Mouse (Mus musculus): ENCODE results near the gene Tbc1d32. TPM values are rescaled to one million over a fixed set of nuclear protein-coding genes. Genes with fewer than 3 reads are reported as not detected.
"Not testable (repeated sequence)": the region's sequence is repeated elsewhere in the genome, so short reads cannot be mapped to it uniquely, and the experiment has no call there.

The Tbc1d32 gene
- 1 to 10 TPM; 3.7 to 3.9 TPM for total RNA-seq (2021)

GRCm38 (mm10) chr10:56228568-56229209 lies at the start of gene Tbc1d32:
TSS of gene Tbc1d32 (minus strand) at chr10:56228689.
- DNase-seq, result peak; percentile 93 to 94
- intact Hi-C loops (cut with DNase I), result loop anchor here (5.0 kb wide), 1 partner anchor 121 kb away; the partner anchor contains the start of gene Msl3l2

- peak in 1 of 2 experiments; percentile 1 for DNase-seq
- intact Hi-C loops (cut with DNase I), result loop anchor here (5.0 kb wide), 1 partner anchor 121 kb away; the partner anchor contains the start of gene Msl3l2
Measured at GRCm38 (mm10) chr10:56227771-56228275, 666 bp downstream of the Tbc1d32 start.

- intact Hi-C loops (cut with DNase I), result no loop called here
- DNase-seq, result no peak
Measured at GRCm38 (mm10) chr10:56215797-56216196, 12.7 kb downstream of the Tbc1d32 start.

- no peak for DNase-seq
- intact Hi-C loops (cut with DNase I), result no loop called here
Measured at GRCm38 (mm10) chr10:56210343-56210742, 18.1 kb downstream of the Tbc1d32 start.

- intact Hi-C loops (cut with DNase I), result no loop called here
- DNase-seq, result no peak
Measured at GRCm38 (mm10) chr10:56206802-56207404, 21.6 kb downstream of the Tbc1d32 start.

GRCm38 (mm10) chr10:56204348-56204747 lies 24.1 kb downstream of the Tbc1d32 start:
- intact Hi-C loops (cut with DNase I), result no loop called here
- DNase-seq, result no peak

- DNase-seq, result no peak
- intact Hi-C loops (cut with DNase I), result no loop called here
Measured at GRCm38 (mm10) chr10:56199902-56200301, 28.6 kb downstream of the Tbc1d32 start.

GRCm38 (mm10) chr10:56198691-56199090 lies 29.8 kb downstream of the Tbc1d32 start:
- intact Hi-C loops (cut with DNase I), result no loop called here
- no peak for DNase-seq

GRCm38 (mm10) chr10:56194310-56194709 lies 34.2 kb downstream of the Tbc1d32 start:
- intact Hi-C loops (cut with DNase I), result no loop called here

GRCm38 (mm10) chr10:56181727-56182126 lies 46.8 kb downstream of the Tbc1d32 start:
- DNase-seq, result no peak
- intact Hi-C loops (cut with DNase I), result no loop called here

More at GRCm38 (mm10) chr10:56194310-56194709, 34.2 kb downstream of the Tbc1d32 start:
- no peak for DNase-seq

GRCm38 (mm10) chr10:56173184-56173583 lies 55.3 kb downstream of the Tbc1d32 start:
- intact Hi-C loops (cut with DNase I), result no loop called here

GRCm38 (mm10) chr10:56167721-56168120 lies 60.8 kb downstream of the Tbc1d32 start:
- DNase-seq; intact Hi-C loops (cut with DNase I): not testable (repeated sequence)

More at GRCm38 (mm10) chr10:56173184-56173583, 55.3 kb downstream of the Tbc1d32 start:
- DNase-seq, result no peak

GRCm38 (mm10) chr10:56165758-56166157 lies 62.7 kb downstream of the Tbc1d32 start:
- intact Hi-C loops (cut with DNase I), result no loop called here
- DNase-seq, result no peak

GRCm38 (mm10) chr10:56164411-56164810 lies 64.1 kb downstream of the Tbc1d32 start:
- intact Hi-C loops (cut with DNase I), result loop anchor here (1.0 kb wide), 1 partner anchor 175 kb away; no protein-coding TSS in a partner anchor
- DNase-seq, result peak; percentile 8 to 9

- intact Hi-C loops (cut with DNase I), result no loop called here
- no peak for DNase-seq
Measured at GRCm38 (mm10) chr10:56158748-56159147, 69.7 kb downstream of the Tbc1d32 start.

- intact Hi-C loops (cut with DNase I), result no loop called here
- DNase-seq, result no peak
Measured at GRCm38 (mm10) chr10:56158207-56158606, 70.3 kb downstream of the Tbc1d32 start.

GRCm38 (mm10) chr10:56156956-56157355 lies 71.5 kb downstream of the Tbc1d32 start:
- DNase-seq, result no peak
- intact Hi-C loops (cut with DNase I), result no loop called here

GRCm38 (mm10) chr10:56148920-56149319 lies 79.6 kb downstream of the Tbc1d32 start:
- intact Hi-C loops (cut with DNase I), result no loop called here
- no peak for DNase-seq

GRCm38 (mm10) chr10:56137191-56137590 lies 91.3 kb downstream of the Tbc1d32 start:
- intact Hi-C loops (cut with DNase I), result no loop called here
- no peak for DNase-seq

- no peak for DNase-seq
- intact Hi-C loops (cut with DNase I), result no loop called here
Measured at GRCm38 (mm10) chr10:56129642-56130041, 98.8 kb downstream of the Tbc1d32 start.

GRCm38 (mm10) chr10:56126972-56127371 lies 101.5 kb downstream of the Tbc1d32 start:
- intact Hi-C loops (cut with DNase I), result no loop called here

More at GRCm38 (mm10) chr10:56126972-56127371, 101.5 kb downstream of the Tbc1d32 start:
- DNase-seq, result no peak
